Mouse (Mus musculus): ENCODE data around the gene Trap1.

- TF ChIP-seq CTCF (IDR thresholded peaks at IDR 0.05; ENCODE audit: low read depth) (no peak), EP300 (optimal IDR thresholded peaks at IDR 0.05) (no peak)
Measured at GRCm38 (mm10) chr16:4027211-4027610, 50.4 kb downstream of the Trap1 start.

Measured in stomach, postnatal 0 days (tissue).